Mouse (Mus musculus): Measurements from ENCODE around the gene Gh.
"Not testable (repeated sequence)": the region's sequence is repeated elsewhere in the genome, so short reads cannot be mapped to it uniquely, and the experiment has no call there.

Gh gene

GRCm38 (mm10) chr11:106301765-106302164 lies at the start of gene Gh:
Gene Gh, minus strand, starts transcription at chr11:106301865.
- no peak for DNase-seq (ENCODE audit: low read depth, low spot score)

GRCm38 (mm10) chr11:106351253-106351652 lies 49.6 kb upstream of the Gh start:
- no peak for DNase-seq (ENCODE audit: low read depth, low spot score)

GRCm38 (mm10) chr11:106350853-106351252 lies 49.2 kb upstream of the Gh start:
- no peak for DNase-seq (ENCODE audit: low read depth, low spot score)

GRCm38 (mm10) chr11:106349772-106350171 lies 48.1 kb upstream of the Gh start:
- no peak for DNase-seq (ENCODE audit: low read depth, low spot score)

- no peak for DNase-seq (ENCODE audit: low read depth, low spot score)
Observed at GRCm38 (mm10) chr11:106344910-106345309, 43.2 kb upstream of the Gh start.

GRCm38 (mm10) chr11:106340990-106341520 lies 39.4 kb upstream of the Gh start:
- DNase-seq (ENCODE audit: low read depth, low spot score), result no peak

- not testable (repeated sequence) for DNase-seq (ENCODE audit: low read depth, low spot score)
Observed at GRCm38 (mm10) chr11:106339323-106339722, 37.7 kb upstream of the Gh start.

GRCm38 (mm10) chr11:106338870-106339269 lies 37.2 kb upstream of the Gh start:
- DNase-seq (ENCODE audit: low read depth, low spot score), result no peak

- no peak for DNase-seq (ENCODE audit: low read depth, low spot score)
Observed at GRCm38 (mm10) chr11:106338029-106338428, 36.4 kb upstream of the Gh start.

GRCm38 (mm10) chr11:106334066-106334465 lies 32.4 kb upstream of the Gh start:
- DNase-seq (ENCODE audit: low read depth, low spot score), result no peak

GRCm38 (mm10) chr11:106332458-106332857 lies 30.8 kb upstream of the Gh start:
- DNase-seq (ENCODE audit: low read depth, low spot score), result no peak

- DNase-seq (ENCODE audit: low read depth, low spot score), result peak; percentile 85
Observed at GRCm38 (mm10) chr11:106329682-106330081, 28.0 kb upstream of the Gh start.

- no peak for DNase-seq (ENCODE audit: low read depth, low spot score)
Observed at GRCm38 (mm10) chr11:106329128-106329527, 27.5 kb upstream of the Gh start.

- no peak for DNase-seq (ENCODE audit: low read depth, low spot score)
Observed at GRCm38 (mm10) chr11:106328521-106328920, 26.9 kb upstream of the Gh start.

- no peak for DNase-seq (ENCODE audit: low read depth, low spot score)
Observed at GRCm38 (mm10) chr11:106326475-106326874, 24.8 kb upstream of the Gh start.

- peak; percentile 78 for DNase-seq (ENCODE audit: low read depth, low spot score)
Observed at GRCm38 (mm10) chr11:106325566-106326206, 24.0 kb upstream of the Gh start.

GRCm38 (mm10) chr11:106324858-106325257 lies 23.2 kb upstream of the Gh start:
- no peak for DNase-seq (ENCODE audit: low read depth, low spot score)

GRCm38 (mm10) chr11:106318406-106319366 lies 17.0 kb upstream of the Gh start:
- no peak for DNase-seq (ENCODE audit: low read depth, low spot score)

GRCm38 (mm10) chr11:106317801-106318200 lies 16.1 kb upstream of the Gh start:
- DNase-seq (ENCODE audit: low read depth, low spot score), result peak; percentile 26

- DNase-seq (ENCODE audit: low read depth, low spot score), result no peak
Observed at GRCm38 (mm10) chr11:106316416-106316815, 14.8 kb upstream of the Gh start.

GRCm38 (mm10) chr11:106314333-106314812 lies 12.7 kb upstream of the Gh start, which contains the start of gene Cd79b:
Gene Cd79b, minus strand, starts transcription at chr11:106314762.
- no peak for DNase-seq (ENCODE audit: low read depth, low spot score)

GRCm38 (mm10) chr11:106313533-106313932 lies 11.9 kb upstream of the Gh start:
- no peak for DNase-seq (ENCODE audit: low read depth, low spot score)
